Mouse (Mus musculus) heart, embryonic 14.5 days (tissue): Measurements from ENCODE around the gene Maf. TPM values are rescaled to one million over a fixed set of nuclear protein-coding genes. Genes with fewer than 3 reads are reported as not detected.

Experiments used
- ATAC-seq: fragments of 200-750 bp; cut with Nextera tagmentation; 2 replicates; pipeline ENCODE4 v1.8.0; 2017; ENCODE audit warnings: low read depth, moderate TSS enrichment; ENCODE audit not compliant: insufficient number of reproducible peaks, insufficient read depth, low FRiP score
- H3K27ac ChIP-seq, 2 experiments: fragments of 200-500 bp in 1 of 2; fragments of 300-500 bp in 1 of 2; sonication (generic) in 1 of 2; replicated peaks in 1 of 2; 2 replicates each; pipeline ENCODE4 v1.5.1; 2012 to 2014; ENCODE audit warnings: low read depth in 2 of 2, low read length in 2 of 2, control low read depth in 1 of 2, mild to moderate bottlenecking in 1 of 2, mixed read lengths in 1 of 2; ENCODE audit not compliant: control insufficient read depth in 1 of 2, insufficient read depth in 1 of 2
- H3K27me3 ChIP-seq: fragments of 300-500 bp; sonication (generic); 2 replicates; pipeline ENCODE4 v1.6.1; 2014; ENCODE audit warnings: mild to moderate bottlenecking, low read length, control low read depth; ENCODE audit not compliant: control insufficient read depth, insufficient read depth
- H3K36me3 ChIP-seq: fragments of 300-500 bp; sonication (generic); 2 replicates; pipeline ENCODE4 v1.6.1; 2014; ENCODE audit warnings: mild to moderate bottlenecking, control low read depth, low read length, mixed read lengths; ENCODE audit not compliant: control insufficient read depth, insufficient read depth
- H3K4me1 ChIP-seq, 2 experiments: fragments of 200-500 bp in 1 of 2; fragments of 300-500 bp in 1 of 2; sonication (generic) in 1 of 2; 2 replicates each; pipeline ENCODE4 v1.6.1; 2012 to 2014; ENCODE audit warnings: low read length in 2 of 2, control low read depth in 1 of 2, mixed read lengths in 1 of 2; ENCODE audit not compliant: control insufficient read depth in 2 of 2, insufficient read depth in 2 of 2
- H3K4me2 ChIP-seq: fragments of 300-500 bp; sonication (generic); 2 replicates; pipeline ENCODE4 v1.6.1; 2014; ENCODE audit warnings: mild to moderate bottlenecking, low read length
- H3K4me3 ChIP-seq, 2 experiments: fragments of 200-500 bp in 1 of 2; fragments of 300-500 bp in 1 of 2; sonication (generic) in 1 of 2; 2 replicates each; pipeline ENCODE4 v1.5.1; 2012 to 2014; ENCODE audit warnings: low read length in 2 of 2, mild to moderate bottlenecking in 2 of 2, control low read depth in 1 of 2, low read depth in 1 of 2, moderate library complexity in 1 of 2; ENCODE audit not compliant: control insufficient read depth in 1 of 2, insufficient read depth in 1 of 2
- H3K9ac ChIP-seq: fragments of 300-500 bp; sonication (generic); 2 replicates; pipeline ENCODE4 v1.6.1; 2014; ENCODE audit warnings: mild to moderate bottlenecking, low read length
- H3K9me3 ChIP-seq: fragments of 300-500 bp; sonication (generic); 2 replicates; pipeline ENCODE4 v1.6.1; 2016; ENCODE audit warnings: low read length, control low read depth; ENCODE audit not compliant: control insufficient read depth
- WGBS: fragments of 180-500 bp; shearing (Covaris S2); extraction: QIAGEN DNeasy Blood & Tissue Kit; methylation state at CpG from one replicate; pipeline ENCODE4 v1.1.7; 2014; 5-methylcytosine and 5-hydroxymethylcytosine counted together
- polyA plus RNA-seq: library from polyadenylated mRNA; unstranded; fragments of >200 nt; fragmentation: Nextera tagmentation; extraction: Ambion mirVana; gene quantifications from 2 replicates; pipeline ENCODE4 v1.2.1, GENCODE M21; 2014

Maf gene
- polyA plus RNA-seq, 1 experiment from 2014 or later = 3.9 TPM

- H3K27me3 ChIP-seq = peaks cover 11% of the 10 kb centered on the region
- H3K9ac ChIP-seq = peak overlapping the region; percentile 61
- no peaks in the 10 kb centered on the region for H3K9me3 ChIP-seq
- no peaks in the 10 kb centered on the region for H3K36me3 ChIP-seq
- peak overlapping the region; percentile 59 to 70 for H3K4me3 ChIP-seq
- 0 out of 2 replicates have a peak, but pooled peaks have one; percentile 44 for ATAC-seq
- H3K4me1 ChIP-seq = peaks cover 2 to 7% of the 10 kb centered on the region in 2 experiments; a peak in 2 of 4 replicates
- under 1% methylated on average over 36 of the region's 36 CpGs for WGBS
- H3K4me2 ChIP-seq = peak overlapping the region; percentile 97
- peak overlapping the region; percentile 5 to 76; a peak in 1 of 4 replicates for H3K27ac ChIP-seq
Measured at GRCm38 (mm10) chr8:115705591-115706110, 1.9 kb downstream of the Maf start.

GRCm38 (mm10) chr8:115703056-115703455 lies 4.5 kb downstream of the Maf start:
- whole genome bisulfite sequencing = 90% methylated on average over 4 of the region's 4 CpGs
- 0 out of 4 replicates have a peak, but pooled peaks cover 0 to 2% of the 10 kb centered on the region in 2 experiments for H3K4me1 ChIP-seq
- H3K9ac ChIP-seq = no peak overlapping the region
- no peaks in the 10 kb centered on the region for H3K9me3 ChIP-seq
- no peaks in the 10 kb centered on the region for H3K27me3 ChIP-seq
- H3K27ac ChIP-seq = no peak overlapping the region
- no peak overlapping the region for H3K4me3 ChIP-seq
- ATAC-seq = no peak
- no peak overlapping the region for H3K4me2 ChIP-seq
- no peaks in the 10 kb centered on the region for H3K36me3 ChIP-seq

DNA sequence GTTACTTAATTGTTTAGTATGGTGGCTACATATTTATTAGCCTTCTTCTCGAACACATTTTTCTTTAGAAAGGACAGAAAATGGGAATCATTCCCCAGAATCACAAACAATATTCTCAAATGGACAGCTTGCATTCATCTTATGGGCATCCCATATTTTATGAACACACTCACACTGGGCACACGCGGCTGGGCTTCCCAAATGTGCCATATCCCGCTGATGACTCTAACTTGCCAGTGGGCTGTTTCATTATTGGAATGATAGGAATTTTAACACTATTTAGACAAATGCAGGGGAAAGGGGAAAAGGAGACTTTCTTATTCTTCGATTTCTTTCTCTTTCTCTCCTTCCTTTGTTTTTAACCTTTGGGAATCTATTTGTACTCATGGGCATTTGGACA lies 6.6 kb downstream of the Maf start:
- ATAC-seq = no peak
- Histone ChIP-seq H3K4me3 (no peak overlapping the region), H3K36me3 (no peaks in the 10 kb centered on the region), H3K9me3 (no peaks in the 10 kb centered on the region), H3K27ac (no peak overlapping the region), H3K9ac (no peak overlapping the region), H3K4me1 (peaks cover 0 to 2% of the 10 kb centered on the region in 2 experiments; a peak in 1 of 4 replicates), H3K4me2 (no peak overlapping the region), H3K27me3 (no peaks in the 10 kb centered on the region)
- WGBS = 79% methylated on average over 5 of the region's 5 CpGs

GRCm38 (mm10) chr8:115699151-115699550 lies 8.4 kb downstream of the Maf start:
- ATAC-seq = no peak
- no peak overlapping the region for H3K4me3 ChIP-seq
- no peaks in the 10 kb centered on the region for H3K36me3 ChIP-seq
- H3K9me3 ChIP-seq = no peaks in the 10 kb centered on the region
- no peaks in the 10 kb centered on the region; a peak in 1 of 4 replicates for H3K4me1 ChIP-seq
- no peak overlapping the region for H3K27ac ChIP-seq
- no peak overlapping the region for H3K4me2 ChIP-seq
- H3K27me3 ChIP-seq = no peaks in the 10 kb centered on the region
- WGBS = 59% methylated on average over 5 of the region's 5 CpGs
- H3K9ac ChIP-seq = no peak overlapping the region

- H3K4me3 ChIP-seq = no peak overlapping the region
- no peaks in the 10 kb centered on the region for H3K9me3 ChIP-seq
- H3K36me3 ChIP-seq = no peaks in the 10 kb centered on the region
- no peak for ATAC-seq
- 49% methylated on average over 3 of the region's 3 CpGs for WGBS
- no peak overlapping the region for H3K27ac ChIP-seq
- no peaks in the 10 kb centered on the region; a peak in 1 of 4 replicates for H3K4me1 ChIP-seq
- no peak overlapping the region for H3K9ac ChIP-seq
- H3K27me3 ChIP-seq = no peaks in the 10 kb centered on the region
- no peak overlapping the region for H3K4me2 ChIP-seq
Measured at GRCm38 (mm10) chr8:115697410-115697809, 10.2 kb downstream of the Maf start.

- Histone ChIP-seq H3K27ac (no peak overlapping the region), H3K4me3 (no peak overlapping the region), H3K9me3 (no peaks in the 10 kb centered on the region), H3K4me2 (no peak overlapping the region), H3K36me3 (no peaks in the 10 kb centered on the region), H3K27me3 (no peaks in the 10 kb centered on the region), H3K4me1 (no peaks in the 10 kb centered on the region; a peak in 1 of 4 replicates), H3K9ac (no peak overlapping the region)
- ATAC-seq = no peak
- WGBS = 54% methylated on average over 4 of the region's 4 CpGs
Measured at GRCm38 (mm10) chr8:115696661-115697060, 10.9 kb downstream of the Maf start.

DNA sequence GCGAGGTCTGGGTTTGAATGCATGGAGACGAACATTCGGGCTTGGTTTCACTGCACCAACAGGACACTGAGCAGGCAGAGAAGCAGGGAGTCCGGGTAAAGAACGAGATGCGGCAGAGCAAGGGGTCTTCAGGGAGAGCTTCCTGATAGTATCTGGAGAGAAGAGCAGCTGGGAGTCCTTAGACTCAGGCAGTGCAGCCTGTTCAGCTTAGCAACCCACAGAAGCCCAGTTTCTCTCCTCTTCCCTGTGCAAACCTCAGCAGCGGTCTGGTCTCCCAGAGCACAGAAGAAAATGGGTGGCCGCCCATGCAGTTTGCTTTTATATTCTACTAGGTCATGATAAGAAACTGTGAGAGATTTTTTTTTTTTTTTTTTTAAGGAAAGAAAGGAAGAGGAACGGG lies 20.2 kb downstream of the Maf start:
- no peaks in the 10 kb centered on the region for H3K27me3 ChIP-seq
- H3K27ac ChIP-seq = no peak overlapping the region
- H3K36me3 ChIP-seq = no peaks in the 10 kb centered on the region
- H3K9ac ChIP-seq = no peak overlapping the region
- no peak overlapping the region for H3K4me2 ChIP-seq
- no peaks in the 10 kb centered on the region for H3K4me1 ChIP-seq
- WGBS = 72% methylated on average over 9 of the region's 9 CpGs
- no peak for ATAC-seq
- H3K4me3 ChIP-seq = no peak overlapping the region
- H3K9me3 ChIP-seq = no peaks in the 10 kb centered on the region

DNA sequence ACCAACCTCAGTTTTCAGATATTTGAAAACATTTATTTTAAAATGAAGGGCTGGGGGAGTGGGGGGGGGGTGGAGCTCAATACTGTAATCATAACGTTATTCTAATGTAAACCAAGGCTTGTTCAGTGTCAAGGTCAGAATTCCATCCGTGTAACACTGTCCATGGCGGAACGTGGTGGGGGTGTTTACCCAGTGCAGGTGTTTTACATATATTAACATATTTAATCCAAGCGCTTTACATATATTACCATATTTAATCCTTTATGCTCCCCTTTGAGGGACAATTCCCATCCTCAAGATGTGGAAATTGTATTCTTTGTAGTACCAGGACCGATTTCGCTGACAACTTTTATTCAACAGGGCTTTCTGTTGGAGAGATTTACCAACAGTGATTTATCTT lies 24.3 kb downstream of the Maf start:
- H3K4me3 ChIP-seq = no peak overlapping the region
- no peak overlapping the region for H3K9ac ChIP-seq
- no peak overlapping the region for H3K27ac ChIP-seq
- no peak overlapping the region for H3K4me2 ChIP-seq
- no peaks in the 10 kb centered on the region for H3K9me3 ChIP-seq
- ATAC-seq = no peak
- no peaks in the 10 kb centered on the region; a peak in 1 of 4 replicates for H3K4me1 ChIP-seq
- no peaks in the 10 kb centered on the region for H3K27me3 ChIP-seq
- H3K36me3 ChIP-seq = no peaks in the 10 kb centered on the region
- WGBS = 73% methylated on average over 7 of the region's 7 CpGs
